In the genomic region with DNA sequence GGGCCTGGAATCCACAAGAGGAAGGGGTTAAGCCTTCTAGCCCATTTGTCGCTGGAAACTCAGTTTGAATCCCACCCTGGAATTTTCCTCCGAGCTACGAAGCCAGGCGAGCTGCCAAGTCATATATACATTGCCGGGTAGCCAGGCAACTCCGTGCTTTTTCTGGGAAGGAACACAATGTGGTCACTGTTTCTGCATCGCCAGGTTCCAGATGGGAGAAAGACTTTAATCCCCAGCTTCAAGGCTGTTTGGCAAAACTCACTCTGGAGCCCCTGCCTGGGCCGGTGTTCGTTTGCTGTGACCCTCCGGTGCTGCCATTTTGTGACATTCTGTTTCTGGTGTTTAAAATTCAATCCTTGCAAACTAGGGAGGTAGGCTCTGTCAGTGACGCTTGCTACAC, we compare ENCODE assay signal across 9 mouse cellular contexts. TPM values are rescaled to one million over a fixed set of nuclear protein-coding genes. Genes with fewer than 3 reads are reported as not detected.
A peak's percentile ranks its signal among the peaks of the same experiment; 100 is the strongest.
DNase-seq lines count a peak whose midpoint lies in the region; ATAC-seq and TF ChIP-seq lines count a peak whose summit lies in the region.
"Had no signal": no experiment of that assay in that cellular context is flagged by ENCODE, and none has a peak within 500 bp of the region (broad histone marks: within the 10 kb centered on the region; RNA-seq: fewer than 3 reads in every experiment).

No protein-coding gene starts in this region.

- peak; percentile 25 for DNase-seq in hindbrain, embryonic 11.5 days (ENCODE audit: low spot score)
- no peak for DNase-seq in hindbrain, embryonic 10.5 days (ENCODE audit: low spot score)
- DNase-seq in brain, adult 2 months (ENCODE audit: low read depth, low spot score) = peak; percentile 16
- peak; percentile 45 for DNase-seq in fat pad, adult 2 months (ENCODE audit: extremely low read depth, low read depth, low spot score)
- peak; percentile 23 for DNase-seq in liver, postnatal 0 days
- no peak for DNase-seq in layer of hippocampus, postnatal 14 days (ENCODE audit: low spot score in 2 of 2)
- no peak for DNase-seq in cerebellum, postnatal 36 days
- DNase-seq: kidney, postnatal 36 days had no signal

- no peaks in the 10 kb centered on the region; the same call in 1 of the 2 replicates for H3K4me1 ChIP-seq in hindbrain, embryonic 11.5 days (replicated peaks; ENCODE audit: control insufficient read depth, insufficient read depth, low read length)
- peaks cover 27% of the 10 kb centered on the region for H3K4me1 ChIP-seq in hindbrain, embryonic 10.5 days (replicated peaks)
- peaks cover 6% of the 10 kb centered on the region; the same call in 1 of the 2 replicates for H3K4me1 ChIP-seq in liver, postnatal 0 days (ENCODE audit: insufficient read depth)

- TF ChIP-seq CTCF in liver, postnatal 0 days (IDR thresholded peaks at IDR 0.05; ENCODE audit: low read depth) = no peak

- H3K9me3 ChIP-seq in hindbrain, embryonic 11.5 days (ENCODE audit: control insufficient read depth, low read length) = no peaks in the 10 kb centered on the region
- no peaks in the 10 kb centered on the region for H3K9me3 ChIP-seq in hindbrain, embryonic 10.5 days
- no peaks in the 10 kb centered on the region for H3K9me3 ChIP-seq in liver, postnatal 0 days (ENCODE audit: low read length)

- ATAC-seq in hindbrain, embryonic 11.5 days (ENCODE audit: low FRiP score) = no peak
- ATAC-seq in liver, postnatal 0 days = no peak
- ATAC-seq in megakaryocyte, adult 5-6 weeks (ENCODE audit: poor library complexity, severe bottlenecking) = no peak

- no peak for TF ChIP-seq EP300 in liver, postnatal 0 days (IDR thresholded peaks at IDR 0.05; ENCODE audit: low read depth)

- WGBS in hindbrain, embryonic 11.5 days = 60% methylated on average over 11 of the region's 11 CpGs
- WGBS in hindbrain, embryonic 10.5 days = 56% methylated on average over 11 of the region's 11 CpGs
- 50% methylated on average over 11 of the region's 11 CpGs for WGBS in liver, postnatal 0 days (ENCODE audit: insufficient replicate concordance)

- no peak overlapping the region for H3K4me3 ChIP-seq in hindbrain, embryonic 11.5 days (ENCODE audit: low read depth, low read length)
- no peak overlapping the region for H3K4me3 ChIP-seq in hindbrain, embryonic 10.5 days
- no peak overlapping the region for H3K4me3 ChIP-seq in liver, postnatal 0 days (ENCODE audit: low read depth, low read length)

- no peaks in the 10 kb centered on the region for H3K36me3 ChIP-seq in hindbrain, embryonic 11.5 days (ENCODE audit: control insufficient read depth, insufficient read depth, low read length)
- no peaks in the 10 kb centered on the region for H3K36me3 ChIP-seq in hindbrain, embryonic 10.5 days
- no peaks in the 10 kb centered on the region for H3K36me3 ChIP-seq in liver, postnatal 0 days (replicated peaks; ENCODE audit: insufficient read depth, low read length)

- no peak overlapping the region for H3K4me2 ChIP-seq in hindbrain, embryonic 11.5 days (replicated peaks; ENCODE audit: low read depth, low read length)
- H3K4me2 ChIP-seq in liver, postnatal 0 days (ENCODE audit: low read depth, low read length) = no peak overlapping the region

- no peak overlapping the region for H3K27ac ChIP-seq in hindbrain, embryonic 11.5 days (ENCODE audit: low read depth, low read length)
- H3K27ac ChIP-seq in hindbrain, embryonic 10.5 days = no peak overlapping the region
- H3K27ac ChIP-seq in liver, postnatal 0 days (ENCODE audit: low read depth) = no peak overlapping the region

- no peaks in the 10 kb centered on the region for H3K27me3 ChIP-seq in hindbrain, embryonic 11.5 days (ENCODE audit: control insufficient read depth, insufficient read depth, low read length)
- no peaks in the 10 kb centered on the region for H3K27me3 ChIP-seq in hindbrain, embryonic 10.5 days (ENCODE audit: insufficient read depth, poor library complexity, severe bottlenecking)
- no peaks in the 10 kb centered on the region for H3K27me3 ChIP-seq in liver, postnatal 0 days (ENCODE audit: insufficient read depth, low read length)

- no peak overlapping the region for H3K9ac ChIP-seq in hindbrain, embryonic 11.5 days (ENCODE audit: low read depth, low read length)
- H3K9ac ChIP-seq in liver, postnatal 0 days (replicated peaks) = no peak overlapping the region

RNA-seq across cellular contexts. Expression of a gene that starts 51.2 kb away (rescaled TPM):
- 12.4 and 15.1 TPM in 2 replicates for polyA plus RNA-seq in hindbrain, embryonic 11.5 days (2014; fragmentation: Nextera tagmentation; extraction: Ambion mirVana)
- 7.8 and 10.0 TPM in 2 replicates for polyA plus RNA-seq in hindbrain, embryonic 10.5 days (2016; fragmentation: Nextera tagmentation; extraction: Ambion mirVana)
- polyA plus RNA-seq in liver, postnatal 0 days (2015; fragmentation: Nextera tagmentation; extraction: Ambion mirVana) = 1.1 and 1.5 TPM in 2 replicates
- 10 to 100 TPM; 33.7 to 37.1 TPM for total RNA-seq in layer of hippocampus, postnatal 14 days (2021)
- not detected in 2 replicates for total RNA-seq in megakaryocyte, adult 5-6 weeks (2015)
- total RNA-seq in megakaryocyte, adult 5-6 weeks (2017) = not detected in 2 replicates

RNA-seq across cellular contexts. Expression of a gene that starts 51.3 kb away (rescaled TPM):
- 112 and 126 TPM in 2 replicates for polyA plus RNA-seq in hindbrain, embryonic 11.5 days (2014; fragmentation: Nextera tagmentation; extraction: Ambion mirVana)
- 75.5 and 94.5 TPM in 2 replicates for polyA plus RNA-seq in hindbrain, embryonic 10.5 days (2016; fragmentation: Nextera tagmentation; extraction: Ambion mirVana)
- 29.6 and 36.4 TPM in 2 replicates for polyA plus RNA-seq in liver, postnatal 0 days (2015; fragmentation: Nextera tagmentation; extraction: Ambion mirVana)
- 100 to 1,000 TPM; 164 to 197 TPM for total RNA-seq in layer of hippocampus, postnatal 14 days (2021)
- 0.09 TPM in 1 of 2 replicates, not detected in the other for total RNA-seq in megakaryocyte, adult 5-6 weeks (2015)
- total RNA-seq in megakaryocyte, adult 5-6 weeks (2017) = under 0.01 TPM in 1 of 2 replicates, not detected in the other

Comparison
In these comparisons a context has a peak if more than half of its experiments do, and no peak if none do; other contexts are left out.
1. DNase-seq: peak in hindbrain, embryonic 11.5 days (single experiment), brain, adult 2 months (single experiment), fat pad, adult 2 months (single experiment) and liver, postnatal 0 days (single experiment); none in hindbrain, embryonic 10.5 days (single experiment), layer of hippocampus, postnatal 14 days (0 of 2) and cerebellum, postnatal 36 days (0 of 2).